Mouse (Mus musculus): Measurements from ENCODE around the gene 4931414P19Rik. TPM values are rescaled to one million over a fixed set of nuclear protein-coding genes. Genes with fewer than 3 reads are reported as not detected.

4931414P19Rik gene
- 13.3 and 53.7 TPM in 2 replicates for polyA plus RNA-seq (2012; ENCODE audit: insufficient read depth, low replicate concordance)

DNA sequence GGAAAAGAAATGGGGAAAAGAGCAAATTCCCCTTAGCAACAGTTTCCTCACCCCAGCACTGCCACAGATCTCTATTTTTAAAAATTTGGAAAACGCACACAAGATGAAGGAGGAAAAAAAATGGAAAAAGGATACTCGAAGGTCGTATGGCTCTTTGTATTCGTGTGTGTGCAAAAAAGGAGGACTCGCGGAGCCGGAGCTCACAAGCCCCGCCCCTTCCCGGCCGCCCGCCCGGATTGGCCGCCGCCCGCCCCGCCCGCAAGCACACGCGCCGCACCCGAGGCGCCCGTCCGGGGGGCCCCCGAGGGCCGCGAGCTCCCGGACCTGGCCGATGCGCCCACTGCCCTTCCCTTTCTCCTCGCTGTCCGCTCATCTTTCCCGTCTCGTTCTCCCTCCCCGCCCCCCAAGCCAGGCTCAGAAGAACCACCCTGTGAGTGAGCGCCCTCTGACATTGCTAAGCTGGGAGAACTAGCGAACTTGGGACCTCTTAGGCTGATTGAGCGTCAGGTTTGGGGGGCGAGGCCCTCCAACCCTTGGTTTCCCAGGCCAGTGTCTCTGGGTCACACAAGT is at the start of gene 4931414P19Rik:
Gene 4931414P19Rik (minus strand): TSS at position 242 of the 570 bp plus-strand sequence.
- Histone ChIP-seq H3K4me3 (replicated peaks) (peak within 1 kb of the TSS; percentile 91), H3K36me3 (replicated peaks; ENCODE audit: low read length) (peaks cover 9% of the 10 kb centered on the region), H3K27me3 (replicated peaks) (no peaks in the 10 kb centered on the region), H3K9me3 (no peaks in the 10 kb centered on the region), H3K4me1 (peaks cover 51% of the 10 kb centered on the region)
- TF ChIP-seq FLI1 (IDR thresholded peaks at IDR 0.05; ENCODE audit: low read length): no peak

GRCm38 (mm10) chr14:54653496-54653895 is 47.7 kb upstream of the 4931414P19Rik start:
- Histone ChIP-seq H3K4me1 (peaks cover 48% of the 10 kb centered on the region), H3K36me3 (replicated peaks; ENCODE audit: low read length) (peaks cover 76% of the 10 kb centered on the region), H3K4me3 (replicated peaks) (peak overlapping the region; percentile 94), H3K9me3 (no peaks in the 10 kb centered on the region), H3K27me3 (replicated peaks) (no peaks in the 10 kb centered on the region)
- no peak for TF ChIP-seq FLI1 (IDR thresholded peaks at IDR 0.05; ENCODE audit: low read length)
- TF ChIP-seq GATA1 (IDR thresholded peaks at IDR 0.05; ENCODE audit: borderline replicate concordance, low read length): no peak

DNA sequence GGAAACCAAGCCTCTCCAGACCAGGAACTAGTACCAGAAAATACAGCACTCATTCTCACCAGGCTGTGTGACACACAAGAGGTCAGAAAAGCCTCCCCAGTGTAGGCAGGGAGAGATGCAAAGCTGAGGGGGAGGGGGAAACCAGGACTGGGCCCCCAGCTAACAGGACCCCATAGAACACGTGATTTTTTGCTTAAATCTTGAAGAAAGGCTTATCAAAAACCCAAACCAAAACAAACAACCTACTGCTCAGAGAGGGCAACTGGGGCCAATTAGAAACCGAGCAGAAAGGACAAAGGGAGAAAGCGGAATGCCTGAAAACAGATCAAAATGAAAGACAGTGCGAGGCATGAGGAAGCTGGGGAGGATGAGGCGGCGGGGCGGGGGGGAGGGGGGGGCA is 47.0 kb upstream of the 4931414P19Rik start:
- H3K4me3 ChIP-seq (replicated peaks): peak overlapping the region; percentile 94
- no peak for TF ChIP-seq FLI1 (IDR thresholded peaks at IDR 0.05; ENCODE audit: low read length)
- TF ChIP-seq GATA1 (IDR thresholded peaks at IDR 0.05; ENCODE audit: borderline replicate concordance, low read length): no peak
- H3K4me1 ChIP-seq: peaks cover 54% of the 10 kb centered on the region
- H3K27me3 ChIP-seq (replicated peaks): no peaks in the 10 kb centered on the region
- H3K9me3 ChIP-seq: no peaks in the 10 kb centered on the region
- H3K36me3 ChIP-seq (replicated peaks; ENCODE audit: low read length): peaks cover 76% of the 10 kb centered on the region

- Histone ChIP-seq H3K27me3 (replicated peaks) (no peaks in the 10 kb centered on the region), H3K4me3 (replicated peaks) (no peak overlapping the region), H3K9me3 (no peaks in the 10 kb centered on the region), H3K36me3 (replicated peaks; ENCODE audit: low read length) (peaks cover 76% of the 10 kb centered on the region), H3K4me1 (peaks cover 54% of the 10 kb centered on the region)
- TF ChIP-seq FLI1 (IDR thresholded peaks at IDR 0.05; ENCODE audit: low read length) (no peak), GATA1 (IDR thresholded peaks at IDR 0.05; ENCODE audit: borderline replicate concordance, low read length) (no peak)
Measured at GRCm38 (mm10) chr14:54651556-54651955, 45.8 kb upstream of the 4931414P19Rik start.

DNA sequence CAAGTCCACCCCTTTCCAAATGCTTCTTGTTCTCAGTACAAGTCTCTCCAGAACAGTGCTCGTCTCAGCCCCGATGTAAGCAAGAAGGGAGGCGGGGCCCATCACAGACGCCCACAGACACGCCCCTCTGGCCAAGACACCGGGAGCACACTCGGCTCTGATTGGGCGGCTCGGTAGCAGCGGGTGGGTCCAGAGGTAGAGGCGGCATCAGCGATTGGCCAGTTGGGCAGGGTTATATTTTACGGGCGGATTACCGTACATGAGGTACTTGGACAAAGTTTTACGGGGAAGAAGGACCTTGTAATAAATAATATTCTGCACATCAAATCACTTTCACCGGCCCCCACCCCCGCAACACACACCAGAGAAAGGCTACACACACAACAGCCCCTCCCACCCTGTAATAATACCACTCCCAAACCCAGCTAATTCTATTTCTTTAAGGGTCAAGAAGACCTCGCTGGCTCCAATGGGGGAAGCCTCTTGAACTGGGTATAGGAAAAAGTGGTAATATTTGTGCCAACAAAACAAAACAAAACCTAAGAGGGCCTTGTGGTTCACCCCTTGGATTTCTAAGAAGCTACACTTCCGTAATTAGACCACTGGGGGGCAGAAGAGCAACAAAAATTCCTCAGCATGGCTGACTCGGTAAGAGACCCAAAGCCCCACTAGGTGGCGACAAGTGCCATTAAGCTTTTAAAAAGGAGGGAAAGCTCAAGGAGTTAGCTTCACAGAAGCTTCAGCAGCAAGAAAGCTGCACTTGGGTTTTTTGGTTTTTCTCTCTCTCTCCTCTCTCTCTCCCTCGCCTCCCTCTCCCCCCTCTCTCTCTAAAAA is 45.0 kb upstream of the 4931414P19Rik start:
- Histone ChIP-seq H3K4me1 (peaks cover 54% of the 10 kb centered on the region), H3K36me3 (replicated peaks; ENCODE audit: low read length) (peaks cover 76% of the 10 kb centered on the region), H3K27me3 (replicated peaks) (no peaks in the 10 kb centered on the region), H3K9me3 (no peaks in the 10 kb centered on the region), H3K4me3 (replicated peaks) (no peak overlapping the region)
- TF ChIP-seq FLI1 (IDR thresholded peaks at IDR 0.05; ENCODE audit: low read length) (no peak), GATA1 (IDR thresholded peaks at IDR 0.05; ENCODE audit: borderline replicate concordance, low read length) (no peak)

- TF ChIP-seq FLI1 (IDR thresholded peaks at IDR 0.05; ENCODE audit: low read length) (no peak), GATA1 (IDR thresholded peaks at IDR 0.05; ENCODE audit: borderline replicate concordance, low read length) (no peak)
- Histone ChIP-seq H3K36me3 (replicated peaks; ENCODE audit: low read length) (peaks cover 95% of the 10 kb centered on the region), H3K9me3 (no peaks in the 10 kb centered on the region), H3K27me3 (replicated peaks) (no peaks in the 10 kb centered on the region), H3K4me1 (peaks cover 46% of the 10 kb centered on the region), H3K4me3 (replicated peaks) (no peak overlapping the region)
Measured at GRCm38 (mm10) chr14:54647900-54648299, 42.1 kb upstream of the 4931414P19Rik start.

GRCm38 (mm10) chr14:54646898-54647636 is 41.3 kb upstream of the 4931414P19Rik start:
- Histone ChIP-seq H3K4me3 (replicated peaks) (no peak overlapping the region), H3K9me3 (no peaks in the 10 kb centered on the region), H3K4me1 (peaks cover 46% of the 10 kb centered on the region), H3K36me3 (replicated peaks; ENCODE audit: low read length) (peaks cover 98% of the 10 kb centered on the region), H3K27me3 (replicated peaks) (no peaks in the 10 kb centered on the region)
- no peak for TF ChIP-seq GATA1 (IDR thresholded peaks at IDR 0.05; ENCODE audit: borderline replicate concordance, low read length)
- TF ChIP-seq FLI1 (IDR thresholded peaks at IDR 0.05; ENCODE audit: low read length): no peak

GRCm38 (mm10) chr14:54646455-54646854 is 40.7 kb upstream of the 4931414P19Rik start:
- Histone ChIP-seq H3K27me3 (replicated peaks) (no peaks in the 10 kb centered on the region), H3K4me3 (replicated peaks) (no peak overlapping the region), H3K9me3 (no peaks in the 10 kb centered on the region), H3K36me3 (replicated peaks; ENCODE audit: low read length) (peaks cover 96% of the 10 kb centered on the region), H3K4me1 (peaks cover 45% of the 10 kb centered on the region)
- TF ChIP-seq GATA1 (IDR thresholded peaks at IDR 0.05; ENCODE audit: borderline replicate concordance, low read length) (no peak), FLI1 (IDR thresholded peaks at IDR 0.05; ENCODE audit: low read length) (no peak)

GRCm38 (mm10) chr14:54644294-54644693 is 38.5 kb upstream of the 4931414P19Rik start:
- Histone ChIP-seq H3K4me3 (replicated peaks) (no peak overlapping the region), H3K4me1 (peaks cover 41% of the 10 kb centered on the region), H3K36me3 (replicated peaks; ENCODE audit: low read length) (peaks cover 74% of the 10 kb centered on the region), H3K27me3 (replicated peaks) (peaks cover 20% of the 10 kb centered on the region), H3K9me3 (no peaks in the 10 kb centered on the region)
- TF ChIP-seq FLI1 (IDR thresholded peaks at IDR 0.05; ENCODE audit: low read length) (no peak), GATA1 (IDR thresholded peaks at IDR 0.05; ENCODE audit: borderline replicate concordance, low read length) (no peak)
